Mouse (Mus musculus) forebrain, embryonic 16.5 days (tissue): Measurements from ENCODE around the gene Nwd2. TPM values are rescaled to one million over a fixed set of nuclear protein-coding genes. Genes with fewer than 3 reads are reported as not detected.

Source experiments
- ATAC-seq: fragments of 200-750 bp; cut with Nextera tagmentation; 2 replicates; pipeline ENCODE4 v1.8.0; 2017; ENCODE audit warnings: mild to moderate bottlenecking, moderate library complexity
- H3K27ac ChIP-seq: fragments of 300-500 bp; sonication (generic); 2 replicates; pipeline ENCODE4 v1.5.1; 2014; ENCODE audit warnings: low read length, control low read depth
- H3K27me3 ChIP-seq: fragments of 300-500 bp; sonication (generic); replicated peaks from 2 replicates; pipeline ENCODE4 v1.6.1; 2014; ENCODE audit warnings: low read length; ENCODE audit not compliant: control insufficient read depth, insufficient read depth
- H3K36me3 ChIP-seq: fragments of 300-500 bp; sonication (generic); 2 replicates; pipeline ENCODE4 v1.6.1; 2014; ENCODE audit not compliant: control insufficient read depth, insufficient read depth
- H3K4me1 ChIP-seq: fragments of 300-500 bp; sonication (generic); replicated peaks from 2 replicates; pipeline ENCODE4 v1.6.1; 2014; ENCODE audit warnings: low read length; ENCODE audit not compliant: control insufficient read depth, insufficient read depth
- H3K4me2 ChIP-seq: fragments of 300-500 bp; sonication (generic); 2 replicates; pipeline ENCODE4 v1.6.1; 2014; ENCODE audit warnings: mild to moderate bottlenecking, low read length, control low read depth
- H3K4me3 ChIP-seq: fragments of 300-500 bp; sonication (generic); replicated peaks from 2 replicates; pipeline ENCODE4 v1.5.1; 2014; ENCODE audit warnings: mild to moderate bottlenecking, low read length, control low read depth
- H3K9ac ChIP-seq: fragments of 300-500 bp; sonication (generic); replicated peaks from 2 replicates; pipeline ENCODE4 v1.6.1; 2014; ENCODE audit warnings: low read depth, low read length, control low read depth
- H3K9me3 ChIP-seq: fragments of 300-500 bp; sonication (generic); 2 replicates; pipeline ENCODE4 v1.6.1; 2016; ENCODE audit warnings: low read length; ENCODE audit not compliant: control insufficient read depth
- WGBS: fragments of 180-500 bp; shearing (Covaris S2); extraction: QIAGEN DNeasy Blood & Tissue Kit; methylation state at CpG from one replicate; pipeline ENCODE4 v1.1.7; 2014; 5-methylcytosine and 5-hydroxymethylcytosine counted together
- polyA plus RNA-seq: library from polyadenylated mRNA; unstranded; fragments of >200 nt; fragmentation: Nextera tagmentation; extraction: Ambion mirVana; gene quantifications from 2 replicates; pipeline ENCODE4 v1.2.1, GENCODE M21; 2015

The Nwd2 gene
- polyA plus RNA-seq, 1 experiment from 2014 or later = 5.7 TPM

DNA sequence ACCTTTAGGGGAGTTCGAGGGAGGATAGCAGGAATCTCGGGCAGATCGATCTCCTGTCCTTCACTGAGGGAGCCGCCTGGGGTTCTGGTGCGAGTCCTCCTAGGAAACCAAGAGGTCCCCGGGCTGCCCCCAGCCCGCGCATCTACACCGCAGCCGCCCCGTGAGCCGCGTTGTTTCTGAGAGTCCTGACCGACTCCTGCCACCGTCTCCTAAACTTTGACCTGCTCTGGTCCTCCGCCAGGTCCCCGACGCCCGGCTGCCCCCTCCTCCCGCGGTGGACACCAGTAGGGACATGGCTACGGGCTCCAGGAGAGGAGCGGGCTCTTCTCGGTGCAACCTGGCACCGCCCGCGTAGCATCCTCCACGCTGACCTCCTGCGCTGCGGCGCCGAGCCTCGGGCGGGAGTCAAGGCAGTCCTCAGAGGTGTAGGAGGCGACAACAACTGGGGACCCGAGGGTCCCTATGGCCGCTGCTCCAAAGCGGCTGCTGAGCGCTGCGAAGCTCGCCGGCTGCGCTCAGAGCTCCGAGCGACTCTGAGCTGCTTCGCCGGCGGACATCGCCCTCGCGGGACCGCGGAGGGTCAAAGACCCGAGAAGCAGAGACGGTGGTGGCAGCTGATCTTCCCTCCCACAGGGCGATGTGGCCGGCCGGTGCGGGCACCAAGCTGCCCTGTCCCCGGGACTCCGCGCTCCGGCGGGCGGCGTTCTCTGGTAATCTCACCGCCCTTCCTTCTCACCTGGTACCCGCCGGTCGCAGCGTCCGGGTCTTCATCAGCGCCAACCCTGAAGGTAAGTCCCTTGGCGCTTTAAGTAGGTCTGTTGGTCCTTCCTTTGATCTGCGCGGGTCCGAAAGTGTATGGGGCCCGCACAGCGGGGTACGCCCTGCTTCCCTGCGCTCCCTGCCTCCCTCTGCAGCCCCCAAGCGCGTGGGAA lies 897 bp downstream of the Nwd2 start:
- Histone ChIP-seq H3K9me3 (no peaks in the 10 kb centered on the region), H3K4me2 (peak overlapping the region; percentile 100), H3K4me1 (peaks cover 6% of the 10 kb centered on the region), H3K4me3 (peak overlapping the region; percentile 61), H3K27ac (no peak overlapping the region), H3K27me3 (peaks cover 11% of the 10 kb centered on the region; the same call in 1 of the 2 replicates), H3K9ac (peak overlapping the region; percentile 66), H3K36me3 (no peaks in the 10 kb centered on the region)
- under 1% methylated on average over 83 of the region's 83 CpGs for WGBS
- peak; percentile 69 for ATAC-seq

DNA sequence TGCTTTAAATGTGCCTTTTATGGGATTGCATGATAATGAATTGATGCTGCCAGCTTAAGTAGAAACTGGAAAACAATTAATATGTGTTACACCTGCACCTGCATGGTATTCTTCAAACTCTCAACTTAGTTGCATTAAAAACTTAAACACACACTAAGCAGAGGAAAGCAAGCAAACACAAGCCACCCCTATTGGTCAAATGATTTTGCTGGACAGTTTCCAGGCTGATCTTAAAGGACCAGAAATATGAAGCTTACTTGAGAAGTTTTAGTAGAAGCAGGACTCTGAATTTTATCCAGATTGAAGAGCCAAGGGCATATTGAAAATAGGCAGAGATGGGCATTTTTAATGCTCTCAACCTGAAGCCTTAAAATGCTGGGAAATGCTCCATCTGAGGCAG lies 2.9 kb downstream of the Nwd2 start:
- Histone ChIP-seq H3K4me3 (no peak overlapping the region), H3K36me3 (no peaks in the 10 kb centered on the region), H3K27me3 (peaks cover 11% of the 10 kb centered on the region; the same call in 1 of the 2 replicates), H3K27ac (no peak overlapping the region), H3K9ac (no peak overlapping the region), H3K4me1 (peaks cover 6% of the 10 kb centered on the region), H3K9me3 (no peaks in the 10 kb centered on the region), H3K4me2 (no peak overlapping the region)
- no peak for ATAC-seq

DNA sequence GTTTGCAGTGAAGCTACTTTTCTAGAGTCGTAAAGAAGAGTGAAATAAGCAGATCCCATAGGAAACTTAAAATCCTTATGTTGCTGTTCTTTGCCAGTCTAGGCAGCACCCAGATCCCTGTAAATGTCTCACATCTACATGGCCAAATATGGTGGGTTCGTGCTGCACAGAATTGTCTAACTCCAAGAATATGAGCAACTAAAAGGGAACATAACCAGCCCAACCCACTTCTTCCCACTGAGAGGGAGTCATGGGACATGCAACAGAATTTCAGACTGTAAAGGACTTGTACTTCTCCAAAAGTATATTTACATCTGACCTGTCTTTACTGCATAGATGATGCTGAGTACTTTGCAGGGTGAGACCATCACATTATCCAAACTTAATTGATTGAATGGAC lies 3.8 kb downstream of the Nwd2 start:
- H3K9me3 ChIP-seq = no peaks in the 10 kb centered on the region
- WGBS = 87% methylated on average over 2 of the region's 2 CpGs
- peaks cover 11% of the 10 kb centered on the region; the same call in 1 of the 2 replicates for H3K27me3 ChIP-seq
- no peak for ATAC-seq
- no peaks in the 10 kb centered on the region for H3K36me3 ChIP-seq
- H3K4me2 ChIP-seq = no peak overlapping the region
- H3K4me1 ChIP-seq = peaks cover 6% of the 10 kb centered on the region
- H3K4me3 ChIP-seq = no peak overlapping the region
- no peak overlapping the region for H3K27ac ChIP-seq
- H3K9ac ChIP-seq = no peak overlapping the region

DNA sequence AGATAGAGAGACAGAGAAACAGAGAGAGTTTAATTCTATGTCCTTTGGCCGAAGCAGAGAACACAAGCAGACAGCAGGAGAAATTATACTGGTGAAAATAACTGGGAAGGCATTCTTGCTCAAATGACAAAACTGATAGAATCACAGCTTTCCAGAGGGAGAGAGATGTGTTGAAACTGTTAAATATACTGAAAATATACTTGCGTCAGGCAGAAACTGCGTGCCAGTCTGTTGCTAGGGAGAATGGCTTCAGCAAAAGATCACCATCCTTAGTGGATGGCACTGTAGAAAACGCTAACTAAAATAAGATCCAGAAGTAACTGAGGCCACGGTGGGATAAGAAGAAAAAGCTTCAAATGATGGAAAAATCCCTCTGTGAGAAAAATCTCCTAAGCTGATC lies 18.0 kb downstream of the Nwd2 start:
- no peaks in the 10 kb centered on the region for H3K36me3 ChIP-seq
- H3K4me1 ChIP-seq = no peaks in the 10 kb centered on the region
- no peak overlapping the region for H3K27ac ChIP-seq
- H3K9ac ChIP-seq = no peak overlapping the region
- 82% methylated on average over 5 of the region's 5 CpGs for WGBS
- no peaks in the 10 kb centered on the region for H3K9me3 ChIP-seq
- H3K27me3 ChIP-seq = no peaks in the 10 kb centered on the region
- ATAC-seq = no peak
- H3K4me2 ChIP-seq = no peak overlapping the region
- no peak overlapping the region for H3K4me3 ChIP-seq

DNA sequence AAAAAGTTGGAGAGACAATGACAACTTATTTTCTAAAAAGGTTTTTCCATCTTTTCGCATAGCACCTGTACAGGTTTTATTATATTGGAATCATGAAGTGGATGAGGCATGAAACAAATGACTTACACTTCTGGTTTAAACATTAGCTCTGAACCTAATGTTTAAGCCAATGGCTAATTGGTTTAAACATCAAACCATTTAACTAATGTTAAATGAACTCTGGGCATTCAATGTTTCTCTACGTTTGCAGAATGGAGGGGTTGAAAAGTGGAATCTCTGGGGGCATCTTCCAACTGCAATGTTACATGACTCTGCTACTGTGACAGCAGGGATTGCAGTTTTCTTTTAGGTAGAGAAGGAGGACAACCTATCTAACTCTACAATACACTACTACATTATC lies 27.0 kb downstream of the Nwd2 start:
- Histone ChIP-seq H3K4me1 (no peaks in the 10 kb centered on the region), H3K9ac (no peak overlapping the region), H3K4me3 (no peak overlapping the region), H3K4me2 (no peak overlapping the region), H3K27ac (no peak overlapping the region), H3K9me3 (no peaks in the 10 kb centered on the region), H3K36me3 (no peaks in the 10 kb centered on the region), H3K27me3 (no peaks in the 10 kb centered on the region)
- ATAC-seq = no peak
- 88% methylated on average over 2 of the region's 2 CpGs for WGBS

DNA sequence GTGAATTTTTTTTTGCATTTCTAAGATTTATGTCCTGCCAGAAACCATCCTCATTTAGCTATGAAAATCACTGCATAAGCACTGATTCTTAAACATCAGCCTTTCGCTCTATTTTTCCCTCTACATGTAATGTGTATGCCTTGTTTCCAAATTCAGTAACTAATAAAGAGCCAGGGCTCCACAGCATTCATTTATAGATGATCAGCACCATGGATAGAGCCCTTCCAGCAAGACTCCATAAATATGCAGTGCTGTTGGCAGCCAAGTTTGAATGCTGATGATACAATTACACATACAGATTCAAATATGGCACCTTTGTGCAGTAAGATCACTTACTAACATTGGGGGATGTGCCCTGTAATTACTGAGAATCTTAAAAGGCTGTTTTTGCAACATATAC lies 40.2 kb downstream of the Nwd2 start:
- no peaks in the 10 kb centered on the region for H3K4me1 ChIP-seq
- H3K27me3 ChIP-seq = no peaks in the 10 kb centered on the region
- no peak overlapping the region for H3K4me3 ChIP-seq
- WGBS = 79% methylated on average over 1 of the region's 1 CpGs
- H3K9ac ChIP-seq = no peak overlapping the region
- 0 out of 2 replicates have a peak, but pooled peaks have one; percentile 26 for ATAC-seq
- no peaks in the 10 kb centered on the region for H3K36me3 ChIP-seq
- no peaks in the 10 kb centered on the region for H3K9me3 ChIP-seq
- H3K27ac ChIP-seq = no peak overlapping the region
- no peak overlapping the region for H3K4me2 ChIP-seq

DNA sequence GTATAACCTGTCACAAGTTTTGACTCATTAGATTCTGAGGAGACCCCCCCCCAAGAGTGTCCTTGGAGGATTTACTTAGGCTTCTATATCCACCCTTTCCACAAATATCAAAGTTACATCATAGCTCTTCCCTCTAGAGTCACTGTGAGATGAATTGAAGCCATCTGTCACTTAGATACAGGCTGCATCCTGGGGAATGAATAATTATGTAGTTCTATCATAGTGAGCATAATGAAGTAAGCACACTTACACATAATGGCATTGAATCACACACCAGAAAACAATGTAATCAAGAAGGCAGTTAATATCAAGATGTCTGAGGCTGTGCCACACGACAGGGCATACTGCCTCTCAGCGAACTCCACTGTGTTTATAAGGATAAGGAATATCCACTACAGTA lies 47.9 kb downstream of the Nwd2 start:
- no peak overlapping the region for H3K4me3 ChIP-seq
- no peaks in the 10 kb centered on the region for H3K9me3 ChIP-seq
- no peaks in the 10 kb centered on the region for H3K27me3 ChIP-seq
- H3K27ac ChIP-seq = no peak overlapping the region; the same call in 1 of the 2 replicates
- no peaks in the 10 kb centered on the region for H3K36me3 ChIP-seq
- no peak overlapping the region for H3K4me2 ChIP-seq
- peak; percentile 92 for ATAC-seq
- H3K9ac ChIP-seq = no peak overlapping the region
- peaks cover 7% of the 10 kb centered on the region for H3K4me1 ChIP-seq
- 49% methylated on average over 2 of the region's 2 CpGs for WGBS

DNA sequence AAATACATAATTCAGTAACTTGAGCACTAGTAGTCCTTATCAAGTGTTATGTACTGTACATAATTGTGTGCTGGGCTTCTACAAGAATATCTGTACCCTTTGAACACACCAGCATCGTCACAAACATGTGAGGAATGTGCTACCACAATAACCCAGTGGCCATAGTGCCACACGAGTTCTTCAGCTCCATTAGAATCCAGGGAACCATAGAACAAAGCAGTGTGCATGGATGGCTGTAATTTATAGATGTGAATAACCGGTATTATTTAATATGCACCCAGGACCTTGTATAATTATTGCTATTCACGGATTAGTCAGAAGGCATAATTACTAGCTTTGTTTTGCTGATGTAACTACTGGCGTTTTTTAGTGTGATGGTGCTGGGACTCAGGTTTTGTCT lies 48.3 kb downstream of the Nwd2 start:
- Histone ChIP-seq H3K27ac (no peak overlapping the region; the same call in 1 of the 2 replicates), H3K4me3 (no peak overlapping the region), H3K4me2 (no peak overlapping the region), H3K9ac (no peak overlapping the region), H3K27me3 (no peaks in the 10 kb centered on the region), H3K36me3 (no peaks in the 10 kb centered on the region), H3K4me1 (peaks cover 7% of the 10 kb centered on the region), H3K9me3 (no peaks in the 10 kb centered on the region)
- WGBS = 62% methylated on average over 5 of the region's 5 CpGs
- ATAC-seq = peak; percentile 60

DNA sequence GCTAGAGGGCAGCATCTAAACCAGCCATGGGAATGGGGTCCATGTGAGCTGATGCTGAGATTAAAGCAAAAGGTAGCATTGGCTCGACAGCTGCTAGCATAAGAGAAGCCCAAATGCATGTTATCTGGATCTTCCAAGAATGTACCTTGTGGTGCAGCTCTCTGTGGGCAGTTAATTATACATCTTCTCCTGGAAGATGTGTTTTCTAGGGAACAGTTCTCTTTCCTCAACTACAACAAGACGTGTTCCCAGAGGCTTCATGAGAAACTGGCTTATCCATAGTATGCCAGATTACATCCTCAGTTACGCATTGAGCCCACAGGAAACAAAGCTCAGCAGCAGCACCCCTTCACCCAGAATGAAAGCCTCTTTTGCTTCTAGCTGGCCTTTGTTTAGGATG lies 80.1 kb downstream of the Nwd2 start:
- H3K9me3 ChIP-seq = no peaks in the 10 kb centered on the region
- ATAC-seq = no peak
- WGBS = 61% methylated on average over 3 of the region's 3 CpGs
- H3K36me3 ChIP-seq = no peaks in the 10 kb centered on the region
- no peak overlapping the region for H3K4me2 ChIP-seq
- no peaks in the 10 kb centered on the region for H3K27me3 ChIP-seq
- no peak overlapping the region for H3K27ac ChIP-seq
- H3K9ac ChIP-seq = no peak overlapping the region
- no peaks in the 10 kb centered on the region for H3K4me1 ChIP-seq
- H3K4me3 ChIP-seq = no peak overlapping the region
